Mouse (Mus musculus): ENCODE results near the gene Tbc1d19. TPM values are rescaled to one million over a fixed set of nuclear protein-coding genes. Genes with fewer than 3 reads are reported as not detected.

The Tbc1d19 gene
- total RNA-seq, 2 experiments from 2014 or later: 18.3 to 22.3 TPM

- DNase-seq: no peak
- intact Hi-C loops (cut with DNase I): no loop called here
These were observed 92.0 kb downstream of the Tbc1d19 start for GRCm38 (mm10) chr5:53901406-53901805.

- intact Hi-C loops (cut with DNase I): no loop called here
- no peak for DNase-seq
These were observed 93.4 kb downstream of the Tbc1d19 start for GRCm38 (mm10) chr5:53902757-53903156.

GRCm38 (mm10) chr5:53909201-53909600, 99.8 kb downstream of the Tbc1d19 start:
- no peak for DNase-seq
- intact Hi-C loops (cut with DNase I): no loop called here

GRCm38 (mm10) chr5:53920416-53920815, 111.0 kb downstream of the Tbc1d19 start:
- DNase-seq: no peak
- intact Hi-C loops (cut with DNase I): loop anchor here (5.0 kb wide), 2 partner anchors 38 to 192 kb away; no protein-coding TSS in a partner anchor

GRCm38 (mm10) chr5:53922149-53922904, 112.9 kb downstream of the Tbc1d19 start:
- no peak for DNase-seq
- intact Hi-C loops (cut with DNase I): loop anchor here (5.0 kb wide), 2 partner anchors 40 to 190 kb away; no protein-coding TSS in a partner anchor

GRCm38 (mm10) chr5:53924005-53924404, 114.6 kb downstream of the Tbc1d19 start:
- DNase-seq: no peak
- intact Hi-C loops (cut with DNase I): loop anchor here (5.0 kb wide), 2 partner anchors 42 to 188 kb away; no protein-coding TSS in a partner anchor

- intact Hi-C loops (cut with DNase I): no loop called here
- DNase-seq: no peak
These were observed 117.0 kb downstream of the Tbc1d19 start for GRCm38 (mm10) chr5:53926301-53926855.

- intact Hi-C loops (cut with DNase I): no loop called here
- no peak for DNase-seq
These were observed 118.5 kb downstream of the Tbc1d19 start for GRCm38 (mm10) chr5:53927886-53928285.

GRCm38 (mm10) chr5:53928537-53928936, 119.1 kb downstream of the Tbc1d19 start:
- DNase-seq: no peak
- intact Hi-C loops (cut with DNase I): no loop called here

- peak; percentile 42 to 50 for DNase-seq
- intact Hi-C loops (cut with DNase I): no loop called here
These were observed 119.8 kb downstream of the Tbc1d19 start for GRCm38 (mm10) chr5:53929205-53929614.

GRCm38 (mm10) chr5:53929814-53930213, 120.4 kb downstream of the Tbc1d19 start:
- peak in 1 of 2 experiments; percentile 21 for DNase-seq

GRCm38 (mm10) chr5:53931011-53931410, 121.6 kb downstream of the Tbc1d19 start:
- intact Hi-C loops (cut with DNase I): no loop called here
- DNase-seq: no peak

More at GRCm38 (mm10) chr5:53929814-53930213, 120.4 kb downstream of the Tbc1d19 start:
- intact Hi-C loops (cut with DNase I): no loop called here

- peak; percentile 80 to 83 for DNase-seq
- intact Hi-C loops (cut with DNase I): loop anchor here (2.0 kb wide), 3 partner anchors 15 to 65 kb away; partner anchors contain the start of gene Stim2
These were observed 124.2 kb downstream of the Tbc1d19 start for GRCm38 (mm10) chr5:53933628-53934027.

- no peak for DNase-seq
- intact Hi-C loops (cut with DNase I): no loop called here
These were observed 124.6 kb downstream of the Tbc1d19 start for GRCm38 (mm10) chr5:53934040-53934439.

GRCm38 (mm10) chr5:53934826-53935225, 125.4 kb downstream of the Tbc1d19 start:
- intact Hi-C loops (cut with DNase I): no loop called here
- no peak for DNase-seq

GRCm38 (mm10) chr5:53937187-53937586, 127.8 kb downstream of the Tbc1d19 start:
- intact Hi-C loops (cut with DNase I): no loop called here
- DNase-seq: peak in 1 of 2 experiments; percentile 38

- intact Hi-C loops (cut with DNase I): no loop called here
- no peak for DNase-seq
These were observed 129.6 kb downstream of the Tbc1d19 start for GRCm38 (mm10) chr5:53939026-53939425.

GRCm38 (mm10) chr5:53941322-53942024, 132.1 kb downstream of the Tbc1d19 start:
- intact Hi-C loops (cut with DNase I): no loop called here
- no peak for DNase-seq

GRCm38 (mm10) chr5:53942332-53942731, 132.9 kb downstream of the Tbc1d19 start:
- DNase-seq: no peak
- intact Hi-C loops (cut with DNase I): no loop called here

GRCm38 (mm10) chr5:53943321-53943857, 134.0 kb downstream of the Tbc1d19 start:
- DNase-seq: no peak
- intact Hi-C loops (cut with DNase I): no loop called here

GRCm38 (mm10) chr5:53946747-53947146, 137.3 kb downstream of the Tbc1d19 start:
- intact Hi-C loops (cut with DNase I): no loop called here

More at GRCm38 (mm10) chr5:53946747-53947146, 137.3 kb downstream of the Tbc1d19 start:
- no peak for DNase-seq
